Mouse (Mus musculus): ENCODE data around the gene Med13. TPM values are rescaled to one million over a fixed set of nuclear protein-coding genes. Genes with fewer than 3 reads are reported as not detected.
"Not testable (repeated sequence)": the region's sequence is repeated elsewhere in the genome, so short reads cannot be mapped to it uniquely, and the experiment has no call there.

The Med13 gene
- polyA plus RNA-seq, 1 experiment from 2014 or later = 13.2 TPM

- peaks cover 2% of the 10 kb centered on the region; the same call in 1 of the 2 replicates for H3K36me3 ChIP-seq (ENCODE audit: control insufficient read depth, insufficient read depth, low read length)
These were observed 9.8 kb downstream of the Med13 start for GRCm38 (mm10) chr11:86347387-86348122.

GRCm38 (mm10) chr11:86346525-86346924 lies 10.9 kb downstream of the Med13 start:
- WGBS = 93% methylated on average over 3 of the region's 3 CpGs
- Histone ChIP-seq H3K27me3 (ENCODE audit: control insufficient read depth, insufficient read depth, low read length) (no peaks in the 10 kb centered on the region), H3K9me3 (ENCODE audit: control insufficient read depth, low read length) (no peaks in the 10 kb centered on the region), H3K4me3 (ENCODE audit: low read depth, low read length) (no peak overlapping the region), H3K36me3 (ENCODE audit: control insufficient read depth, insufficient read depth, low read length) (no peaks in the 10 kb centered on the region), H3K4me2 (no peak overlapping the region), H3K4me1 (ENCODE audit: control insufficient read depth, insufficient read depth, low read length) (peaks cover 2% of the 10 kb centered on the region; the same call in 1 of the 2 replicates), H3K27ac (ENCODE audit: low read depth, low read length) (no peak overlapping the region), H3K9ac (ENCODE audit: low read length) (no peak overlapping the region)
- no peak for ATAC-seq (ENCODE audit: low FRiP score)
- peak; percentile 12 for DNase-seq (ENCODE audit: low spot score, missing footprints)

More at GRCm38 (mm10) chr11:86347387-86348122, 9.8 kb downstream of the Med13 start:
- Histone ChIP-seq H3K27me3 (ENCODE audit: control insufficient read depth, insufficient read depth, low read length) (no peaks in the 10 kb centered on the region), H3K27ac (ENCODE audit: low read depth, low read length) (no peak overlapping the region), H3K9me3 (ENCODE audit: control insufficient read depth, low read length) (no peaks in the 10 kb centered on the region), H3K4me2 (no peak overlapping the region), H3K9ac (ENCODE audit: low read length) (no peak overlapping the region), H3K4me1 (ENCODE audit: control insufficient read depth, insufficient read depth, low read length) (peaks cover 2% of the 10 kb centered on the region; the same call in 1 of the 2 replicates), H3K4me3 (ENCODE audit: low read depth, low read length) (no peak overlapping the region)
- 88% methylated on average over 5 of the region's 5 CpGs for WGBS
- ATAC-seq (ENCODE audit: low FRiP score) = no peak
- peak; percentile 70 for DNase-seq (ENCODE audit: low spot score, missing footprints)

- WGBS = 88% methylated on average over 1 of the region's 1 CpGs
- not testable (repeated sequence) for H3K36me3 ChIP-seq (ENCODE audit: control insufficient read depth, insufficient read depth, low read length); H3K27ac ChIP-seq (ENCODE audit: low read depth, low read length); H3K4me2 ChIP-seq; H3K27me3 ChIP-seq (ENCODE audit: control insufficient read depth, insufficient read depth, low read length); H3K9me3 ChIP-seq (ENCODE audit: control insufficient read depth, low read length); H3K4me1 ChIP-seq (ENCODE audit: control insufficient read depth, insufficient read depth, low read length); DNase-seq (ENCODE audit: low spot score, missing footprints); H3K4me3 ChIP-seq (ENCODE audit: low read depth, low read length); H3K9ac ChIP-seq (ENCODE audit: low read length); ATAC-seq (ENCODE audit: low FRiP score)
These were observed 12.5 kb downstream of the Med13 start for GRCm38 (mm10) chr11:86344940-86345339.

- H3K9ac ChIP-seq (ENCODE audit: low read length) = no peak overlapping the region
- no peak overlapping the region for H3K4me3 ChIP-seq (ENCODE audit: low read depth, low read length)
- H3K27me3 ChIP-seq (ENCODE audit: control insufficient read depth, insufficient read depth, low read length) = no peaks in the 10 kb centered on the region
- H3K4me1 ChIP-seq (ENCODE audit: control insufficient read depth, insufficient read depth, low read length) = no peaks in the 10 kb centered on the region
- no peak overlapping the region for H3K4me2 ChIP-seq
- 95% methylated on average over 5 of the region's 5 CpGs for WGBS
- H3K9me3 ChIP-seq (ENCODE audit: control insufficient read depth, low read length) = no peaks in the 10 kb centered on the region
- DNase-seq (ENCODE audit: low spot score, missing footprints) (no peak), ATAC-seq (ENCODE audit: low FRiP score) (no peak)
- H3K27ac ChIP-seq (ENCODE audit: low read depth, low read length) = no peak overlapping the region
- peaks cover 3% of the 10 kb centered on the region; the same call in 1 of the 2 replicates for H3K36me3 ChIP-seq (ENCODE audit: control insufficient read depth, insufficient read depth, low read length)
These were observed 33.2 kb downstream of the Med13 start for GRCm38 (mm10) chr11:86324251-86324650.

- not testable (repeated sequence) for ATAC-seq (ENCODE audit: low FRiP score); H3K9ac ChIP-seq (ENCODE audit: low read length); H3K27ac ChIP-seq (ENCODE audit: low read depth, low read length); H3K4me1 ChIP-seq (ENCODE audit: control insufficient read depth, insufficient read depth, low read length); H3K36me3 ChIP-seq (ENCODE audit: control insufficient read depth, insufficient read depth, low read length); DNase-seq (ENCODE audit: low spot score, missing footprints); H3K9me3 ChIP-seq (ENCODE audit: control insufficient read depth, low read length); H3K27me3 ChIP-seq (ENCODE audit: control insufficient read depth, insufficient read depth, low read length); H3K4me2 ChIP-seq; H3K4me3 ChIP-seq (ENCODE audit: low read depth, low read length)
- WGBS = 92% methylated on average over 3 of the region's 3 CpGs
These were observed 42.4 kb downstream of the Med13 start for GRCm38 (mm10) chr11:86314992-86315391.

- Histone ChIP-seq H3K36me3 (ENCODE audit: control insufficient read depth, insufficient read depth, low read length) (0 out of 2 replicates have a peak, but pooled peaks cover 2% of the 10 kb centered on the region), H3K4me3 (ENCODE audit: low read depth, low read length) (no peak overlapping the region), H3K4me1 (ENCODE audit: control insufficient read depth, insufficient read depth, low read length) (no peaks in the 10 kb centered on the region), H3K27me3 (ENCODE audit: control insufficient read depth, insufficient read depth, low read length) (no peaks in the 10 kb centered on the region), H3K4me2 (no peak overlapping the region), H3K27ac (ENCODE audit: low read depth, low read length) (no peak overlapping the region), H3K9ac (ENCODE audit: low read length) (no peak overlapping the region), H3K9me3 (ENCODE audit: control insufficient read depth, low read length) (no peaks in the 10 kb centered on the region)
- no peak for ATAC-seq (ENCODE audit: low FRiP score)
- no peak for DNase-seq (ENCODE audit: low spot score, missing footprints)
- 86% methylated on average over 6 of the region's 6 CpGs for WGBS
These were observed 47.1 kb downstream of the Med13 start for GRCm38 (mm10) chr11:86310280-86310679.

- 91% methylated on average over 10 of the region's 10 CpGs for WGBS
- H3K27ac ChIP-seq (ENCODE audit: low read depth, low read length); H3K4me2 ChIP-seq; H3K36me3 ChIP-seq (ENCODE audit: control insufficient read depth, insufficient read depth, low read length); H3K4me1 ChIP-seq (ENCODE audit: control insufficient read depth, insufficient read depth, low read length); H3K27me3 ChIP-seq (ENCODE audit: control insufficient read depth, insufficient read depth, low read length); H3K4me3 ChIP-seq (ENCODE audit: low read depth, low read length); H3K9me3 ChIP-seq (ENCODE audit: control insufficient read depth, low read length); DNase-seq (ENCODE audit: low spot score, missing footprints); H3K9ac ChIP-seq (ENCODE audit: low read length); ATAC-seq (ENCODE audit: low FRiP score): not testable (repeated sequence)
These were observed 65.2 kb downstream of the Med13 start for GRCm38 (mm10) chr11:86292201-86292600.

GRCm38 (mm10) chr11:86291714-86292113 lies 65.7 kb downstream of the Med13 start:
- no peak overlapping the region for H3K27ac ChIP-seq (ENCODE audit: low read depth, low read length)
- H3K27me3 ChIP-seq (ENCODE audit: control insufficient read depth, insufficient read depth, low read length) = no peaks in the 10 kb centered on the region
- ATAC-seq (ENCODE audit: low FRiP score) = no peak
- WGBS = 96% methylated on average over 6 of the region's 6 CpGs
- no peak overlapping the region for H3K4me3 ChIP-seq (ENCODE audit: low read depth, low read length)
- no peak for DNase-seq (ENCODE audit: low spot score, missing footprints)
- no peak overlapping the region for H3K9ac ChIP-seq (ENCODE audit: low read length)
- H3K9me3 ChIP-seq (ENCODE audit: control insufficient read depth, low read length) = no peaks in the 10 kb centered on the region
- H3K4me1 ChIP-seq (ENCODE audit: control insufficient read depth, insufficient read depth, low read length) = no peaks in the 10 kb centered on the region
- peaks cover 3% of the 10 kb centered on the region; the same call in 1 of the 2 replicates for H3K36me3 ChIP-seq (ENCODE audit: control insufficient read depth, insufficient read depth, low read length)
- H3K4me2 ChIP-seq = no peak overlapping the region

- Histone ChIP-seq H3K27me3 (ENCODE audit: control insufficient read depth, insufficient read depth, low read length) (no peaks in the 10 kb centered on the region), H3K4me3 (ENCODE audit: low read depth, low read length) (no peak overlapping the region), H3K36me3 (ENCODE audit: control insufficient read depth, insufficient read depth, low read length) (peaks cover 9% of the 10 kb centered on the region; the same call in 1 of the 2 replicates), H3K4me1 (ENCODE audit: control insufficient read depth, insufficient read depth, low read length) (no peaks in the 10 kb centered on the region), H3K4me2 (no peak overlapping the region), H3K9ac (ENCODE audit: low read length) (no peak overlapping the region), H3K9me3 (ENCODE audit: control insufficient read depth, low read length) (no peaks in the 10 kb centered on the region), H3K27ac (ENCODE audit: low read depth, low read length) (no peak overlapping the region)
- DNase-seq (ENCODE audit: low spot score, missing footprints) (no peak), ATAC-seq (ENCODE audit: low FRiP score) (no peak)
- 96% methylated on average over 8 of the region's 8 CpGs for WGBS
These were observed 71.7 kb downstream of the Med13 start for GRCm38 (mm10) chr11:86285729-86286128.

Measured in midbrain, embryonic 11.5 days (tissue).